Mouse (Mus musculus) ES-E14 (cell line): ENCODE measurements around the gene Pla2g2c.

ENCODE experiments used
- HCFC1 ChIP-seq: IDR thresholded peaks from 2 replicates; pipeline ENCODE4 v1.6.1; 2012; ENCODE audit warnings: low read length, inconsistent platforms, borderline replicate concordance; ENCODE audit not compliant: insufficient read depth
- ZNF384 ChIP-seq: IDR thresholded peaks from 2 replicates; pipeline ENCODE4 v1.6.1; 2012; ENCODE audit warnings: low read depth, low read length, inconsistent platforms

- no peak for TF ChIP-seq ZNF384
- no peak for TF ChIP-seq HCFC1
Observed at GRCm38 (mm10) chr4:138710633-138711032, 14.0 kb upstream of the Pla2g2c start.
